Mouse (Mus musculus) kidney, adult 18-20 months (tissue): ENCODE data around the gene Uqcrc2.

ENCODE experiments used
- DNase-seq: peaks from one replicate; pipeline ENCODE4 v3.0.0; 2021

The Uqcrc2 gene

DNA sequence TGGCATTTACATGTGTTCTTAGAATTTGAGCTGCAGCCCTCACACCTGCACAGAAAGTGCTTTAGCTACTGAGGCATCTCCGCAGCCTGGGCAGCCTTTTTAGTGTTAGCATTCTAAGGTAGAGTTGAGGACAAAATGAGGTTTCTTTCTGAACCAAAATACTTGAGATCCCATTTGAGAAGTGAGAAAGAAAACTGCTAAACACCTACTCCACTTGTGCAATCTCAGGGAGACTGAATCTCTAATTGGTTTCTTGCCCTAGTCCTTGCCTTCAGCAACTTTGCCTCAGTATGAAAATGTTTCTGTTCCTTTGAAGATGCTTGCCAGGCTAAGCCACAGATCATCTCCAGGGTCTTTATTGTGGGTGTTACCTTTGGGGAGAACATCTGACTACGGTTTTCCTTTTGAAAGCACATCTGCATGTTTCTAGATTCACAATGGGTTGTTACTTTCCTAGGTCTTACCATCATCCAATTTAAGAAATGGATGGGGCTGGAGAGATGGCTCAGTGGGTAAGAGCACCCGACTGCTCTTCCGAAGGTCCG, 58.9 kb downstream of the Uqcrc2 start:
- no peak for DNase-seq

DNA sequence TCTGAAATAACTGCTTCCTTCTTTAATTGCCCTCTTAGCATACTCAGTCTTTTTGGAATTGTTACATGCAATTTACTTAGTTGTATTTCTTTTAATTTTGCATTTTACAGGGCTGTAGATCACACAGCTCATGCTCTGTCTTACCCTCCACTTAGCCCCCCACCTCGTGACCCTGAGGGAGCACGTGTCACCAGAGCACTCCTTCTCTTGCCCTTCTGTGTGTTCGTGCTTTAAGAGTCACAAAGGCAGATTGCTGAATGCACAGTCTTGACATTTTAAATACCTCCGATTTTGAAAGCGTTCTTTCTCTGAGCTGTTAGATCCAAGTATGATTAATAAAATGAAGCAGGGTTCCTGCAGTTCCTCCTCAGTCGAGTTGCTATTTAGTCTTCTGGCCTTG, 60.2 kb downstream of the Uqcrc2 start:
- no peak for DNase-seq

DNA sequence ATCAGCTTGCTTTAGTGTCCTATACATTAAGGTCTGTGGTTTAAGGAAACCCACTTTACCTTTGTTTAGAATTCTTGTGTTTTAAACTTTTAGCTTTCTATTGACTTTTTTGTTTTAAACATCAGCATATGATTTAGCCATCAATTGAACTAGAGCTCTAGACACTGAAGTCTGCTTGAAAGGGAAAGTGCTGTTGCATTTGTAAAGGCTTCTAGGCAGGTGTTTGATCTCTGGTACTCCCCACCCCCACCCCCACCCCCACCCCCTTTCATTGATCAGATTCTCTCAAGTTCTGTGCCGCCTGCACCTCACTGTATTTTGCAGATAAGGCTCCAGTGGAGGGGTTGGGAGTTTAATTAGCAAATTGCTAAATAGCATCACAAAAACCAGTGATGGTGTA, 60.7 kb downstream of the Uqcrc2 start:
- no peak for DNase-seq

DNA sequence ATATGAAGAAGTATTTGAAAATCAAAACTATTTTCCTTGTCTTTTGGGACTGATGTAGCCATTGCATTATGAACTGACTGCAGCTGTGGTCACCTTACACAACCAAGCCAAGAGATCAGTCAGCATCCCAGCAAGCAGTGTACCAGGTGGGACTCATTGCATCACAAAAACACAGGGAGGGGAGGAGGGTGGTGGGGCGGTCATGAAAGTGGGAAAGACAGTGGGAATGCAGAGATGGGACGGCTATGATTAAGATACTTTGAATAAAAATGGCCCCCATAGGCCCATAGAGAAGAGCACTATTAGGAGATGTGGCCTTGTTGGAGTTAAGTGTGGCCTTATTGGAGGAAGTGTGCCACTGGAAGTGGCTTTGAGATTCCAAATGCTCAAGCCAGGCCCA, 61.4 kb downstream of the Uqcrc2 start:
- DNase-seq = no peak

DNA sequence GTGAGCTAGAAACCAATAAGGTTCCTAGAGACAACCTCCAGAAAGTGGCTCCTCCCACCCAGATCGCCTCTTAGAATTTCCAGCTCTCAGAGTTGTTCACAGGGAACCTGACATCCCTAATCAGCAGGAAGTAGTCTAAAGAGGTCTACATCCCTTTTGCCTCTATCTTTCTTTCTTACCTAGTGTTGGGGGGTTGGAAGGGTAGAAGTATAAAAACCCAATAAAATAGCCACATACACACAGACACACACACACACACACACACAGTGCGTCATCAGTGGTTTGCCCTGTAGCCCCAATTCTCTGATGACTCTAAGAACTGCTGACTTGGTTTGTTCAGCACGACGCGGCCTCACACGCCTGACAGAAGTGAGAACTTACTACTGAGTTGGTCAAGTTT, 64.6 kb downstream of the Uqcrc2 start:
- DNase-seq = no peak

DNA sequence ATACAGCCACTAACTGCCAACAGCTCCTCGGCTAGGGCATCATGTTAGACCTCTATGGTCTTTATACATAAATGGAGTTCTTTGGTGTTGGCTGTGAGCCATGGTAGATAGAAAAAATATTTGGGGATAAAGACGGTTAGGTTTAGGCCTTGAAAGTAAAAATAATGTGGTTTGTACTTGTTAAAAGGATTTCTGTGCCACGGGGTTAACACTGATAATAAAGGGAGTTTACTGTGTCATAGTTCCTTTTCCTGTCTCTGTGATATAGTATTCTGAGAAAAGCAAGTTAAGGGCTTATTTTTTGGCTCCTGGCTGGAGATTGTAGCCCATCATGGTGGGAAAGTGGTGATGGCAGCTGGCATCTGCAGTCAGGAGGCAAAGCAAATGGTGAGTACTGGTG, 68.9 kb downstream of the Uqcrc2 start:
- DNase-seq = no peak
